Mouse (Mus musculus) MEL (cell line): ENCODE results near the gene 1700029I15Rik. TPM values are rescaled to one million over a fixed set of nuclear protein-coding genes. Genes with fewer than 3 reads are reported as not detected.

Experiments
- DNase-seq: peaks from one replicate; pipeline ENCODE4 v3.0.0; 2011; ENCODE audit warnings: low read depth, low spot score
- H3K27ac ChIP-seq: 2 replicates; pipeline ENCODE4 v1.5.1; 2012; ENCODE audit warnings: low read depth, mild to moderate bottlenecking, control low read depth, low read length, moderate library complexity; ENCODE audit not compliant: control insufficient read depth
- H3K27me3 ChIP-seq, 2 experiments: fragments of 150-350 bp in 1 of 2; sonication (generic) in 1 of 2; 2 replicates each; pipeline ENCODE4 v1.6.1; 2012; ENCODE audit warnings: low read length in 2 of 2, mild to moderate bottlenecking in 2 of 2, improper control_type of control experiment in 1 of 2, moderate library complexity in 1 of 2; ENCODE audit not compliant: insufficient read depth in 2 of 2, control insufficient read depth in 1 of 2
- H3K36me3 ChIP-seq, 2 experiments: 2 replicates each; pipeline ENCODE4 v1.6.1; 2012 to 2014; ENCODE audit warnings: low read length in 2 of 2, improper control_type of control experiment in 1 of 2, inconsistent platforms in 1 of 2, mild to moderate bottlenecking in 1 of 2; ENCODE audit not compliant: insufficient read depth in 2 of 2, control insufficient read depth in 1 of 2
- H3K4me1 ChIP-seq, 2 experiments: fragments of 150-350 bp in 1 of 2; sonication (generic) in 1 of 2; 2 replicates each; pipeline ENCODE4 v1.6.1; 2012; ENCODE audit warnings: low read length in 2 of 2, improper control_type of control experiment in 1 of 2, mild to moderate bottlenecking in 1 of 2; ENCODE audit not compliant: insufficient read depth in 2 of 2, control insufficient read depth in 1 of 2
- H3K4me3 ChIP-seq, 2 experiments: fragments of 150-350 bp in 1 of 2; sonication (generic) in 1 of 2; 2 replicates each; pipeline ENCODE4 v1.5.1; 2012; ENCODE audit warnings: low read depth in 2 of 2, low read length in 2 of 2, mild to moderate bottlenecking in 2 of 2, moderate library complexity in 2 of 2, control low read depth in 1 of 2, improper control_type of control experiment in 1 of 2; ENCODE audit not compliant: control insufficient read depth in 1 of 2, insufficient read depth in 1 of 2
- H3K79me2 ChIP-seq: 2 replicates; pipeline ENCODE4 v1.6.1; 2012; ENCODE audit warnings: mild to moderate bottlenecking, low read length, moderate library complexity; ENCODE audit not compliant: control insufficient read depth, poor library complexity, insufficient read depth
- H3K9ac ChIP-seq: 2 replicates; pipeline ENCODE4 v1.6.1; 2012; ENCODE audit warnings: low read depth, mild to moderate bottlenecking, control low read depth, low read length, moderate library complexity; ENCODE audit not compliant: control insufficient read depth, poor library complexity, severe bottlenecking
- H3K9me3 ChIP-seq: fragments of 150-350 bp; sonication (generic); replicated peaks from 2 replicates; pipeline ENCODE4 v1.6.1; 2012; ENCODE audit warnings: mild to moderate bottlenecking, low read length, improper control_type of control experiment, moderate library complexity; ENCODE audit not compliant: insufficient read depth
- BHLHE40 ChIP-seq: IDR thresholded peaks from 2 replicates; pipeline ENCODE4 v1.6.1; 2012; ENCODE audit warnings: low read depth, mild to moderate bottlenecking, inconsistent platforms, low read length, improper control_type of control experiment, borderline replicate concordance
- CHD1 ChIP-seq: IDR thresholded peaks from 2 replicates; pipeline ENCODE4 v1.6.1; 2012; ENCODE audit warnings: low read depth, mild to moderate bottlenecking, inconsistent platforms, low read length, improper control_type of control experiment
- CTCF ChIP-seq, 3 experiments: IDR thresholded peaks in 2 of 3; conservative IDR thresholded peaks in 1 of 3; 2 replicates each; pipeline ENCODE4 v1.5.1; 2011 to 2012; ENCODE audit warnings: low read length in 3 of 3, low read depth in 2 of 3, mild to moderate bottlenecking in 2 of 3, improper control_type of control experiment in 1 of 3, inconsistent platforms in 1 of 3, mixed read lengths in 1 of 3, moderate library complexity in 1 of 3; ENCODE audit not compliant: control insufficient read depth in 1 of 3, insufficient read depth in 1 of 3, poor library complexity in 1 of 3, severe bottlenecking in 1 of 3
- E2F4 ChIP-seq: IDR thresholded peaks from 2 replicates; pipeline ENCODE4 v1.6.1; 2011; ENCODE audit warnings: low read depth, low read length, improper control_type of control experiment, borderline replicate concordance
- ETS1 ChIP-seq: IDR thresholded peaks from 2 replicates; pipeline ENCODE4 v1.6.1; 2012; ENCODE audit warnings: low read depth, mild to moderate bottlenecking, inconsistent platforms, low read length, improper control_type of control experiment, moderate library complexity
- GABPA ChIP-seq: IDR thresholded peaks from 2 replicates; pipeline ENCODE4 v1.6.1; 2012; ENCODE audit warnings: low read depth, mild to moderate bottlenecking, inconsistent platforms, low read length, improper control_type of control experiment, moderate library complexity
- HCFC1 ChIP-seq: IDR thresholded peaks from 2 replicates; pipeline ENCODE4 v1.6.1; 2012; ENCODE audit warnings: low read depth, mild to moderate bottlenecking, inconsistent platforms, low read length, improper control_type of control experiment, moderate library complexity
- KAT2A ChIP-seq: conservative IDR thresholded peaks from 2 replicates; pipeline ENCODE4 v1.6.1; 2012; ENCODE audit warnings: low read depth, low read length, improper control_type of control experiment, inconsistent platforms
- MAFK ChIP-seq: IDR thresholded peaks from 2 replicates; pipeline ENCODE4 v1.6.1; 2011; ENCODE audit warnings: low read depth, mild to moderate bottlenecking, low read length, improper control_type of control experiment, borderline replicate concordance
- MAZ ChIP-seq: IDR thresholded peaks from 2 replicates; pipeline ENCODE4 v1.6.1; 2012; ENCODE audit warnings: low read depth, mild to moderate bottlenecking, inconsistent platforms, low read length, improper control_type of control experiment
- MEF2A ChIP-seq: IDR thresholded peaks from 2 replicates; pipeline ENCODE4 v1.6.1; 2014; ENCODE audit warnings: low read depth, mild to moderate bottlenecking, inconsistent platforms, low read length, improper control_type of control experiment; ENCODE audit not compliant: poor library complexity, insufficient replicate concordance, severe bottlenecking; ENCODE audit errors: extremely low read depth
- NRF1 ChIP-seq: IDR thresholded peaks from 2 replicates; pipeline ENCODE4 v1.6.1; 2014; ENCODE audit warnings: low read depth, mild to moderate bottlenecking, inconsistent platforms, low read length, improper control_type of control experiment, moderate library complexity; ENCODE audit not compliant: poor library complexity, insufficient read depth, severe bottlenecking
- POLR2A ChIP-seq, 2 experiments: IDR thresholded peaks; 2 replicates each; pipeline ENCODE4 v1.6.1; 2011 to 2012; ENCODE audit warnings: low read length in 2 of 2, mild to moderate bottlenecking in 2 of 2, control low read depth in 1 of 2, improper control_type of control experiment in 1 of 2, low read depth in 1 of 2, moderate library complexity in 1 of 2; ENCODE audit not compliant: control insufficient read depth in 1 of 2, insufficient read depth in 1 of 2, poor library complexity in 1 of 2
- UBTF ChIP-seq: IDR thresholded peaks from 2 replicates; pipeline ENCODE4 v1.6.1; 2012; ENCODE audit warnings: low read depth, mild to moderate bottlenecking, inconsistent platforms, low read length, improper control_type of control experiment, moderate library complexity, borderline replicate concordance; ENCODE audit not compliant: insufficient read depth
- ZNF384 ChIP-seq: IDR thresholded peaks from 2 replicates; pipeline ENCODE4 v1.6.1; 2012; ENCODE audit warnings: low read depth, mild to moderate bottlenecking, inconsistent platforms, low read length, improper control_type of control experiment
- polyA plus RNA-seq, 2 experiments: library from polyadenylated mRNA; stranded (reverse) in 1 of 2; unstranded in 1 of 2; fragments of >175 nt in 1 of 2; fragments of >200 nt in 1 of 2; gene quantifications; 2 replicates each; pipeline versions ENCODE4 v1.2.1 to v1.2.4; 2012; ENCODE audit warnings: low replicate concordance in 2 of 2, low read depth in 1 of 2; ENCODE audit not compliant: insufficient read length in 2 of 2, insufficient read depth in 1 of 2, missing spikeins in 1 of 2
- total RNA-seq: library from RNA; depleted of rRNA; stranded (reverse); fragments of 300-350 nt; gene quantifications from 2 replicates; pipeline ENCODE4 v1.2.3, GENCODE M21; 2012

The 1700029I15Rik gene
- total and polyA plus RNA-seq, 3 experiments: 0.65 to 3.2 TPM; not detected in 1

GRCm38 (mm10) chr2:92372767-92373436 lies 9.4 kb upstream of the 1700029I15Rik start:
- no peak for DNase-seq
- no peak overlapping the region for H3K9ac ChIP-seq

GRCm38 (mm10) chr2:92373437-92373813 lies 8.9 kb upstream of the 1700029I15Rik start:
- H3K9me3 ChIP-seq: no peaks in the 10 kb centered on the region
- H3K9ac ChIP-seq: no peak overlapping the region
- peaks cover 5% of the 10 kb centered on the region for H3K79me2 ChIP-seq
- H3K27me3 ChIP-seq: no peaks in the 10 kb centered on the region
- no peak overlapping the region for H3K27ac ChIP-seq
- no peak for DNase-seq
- TF ChIP-seq UBTF (no peak), ETS1 (no peak)
- H3K4me3 ChIP-seq: no peak overlapping the region
- H3K36me3 ChIP-seq: no peaks in the 10 kb centered on the region
- peaks cover 0 to 12% of the 10 kb centered on the region in 2 experiments; a peak in 2 of 4 replicates for H3K4me1 ChIP-seq

More at GRCm38 (mm10) chr2:92372767-92373436, 9.4 kb upstream of the 1700029I15Rik start:
- peaks cover 0 to 12% of the 10 kb centered on the region in 2 experiments; a peak in 2 of 4 replicates for H3K4me1 ChIP-seq
- no peak overlapping the region for H3K4me3 ChIP-seq
- H3K79me2 ChIP-seq: peaks cover 5% of the 10 kb centered on the region
- TF ChIP-seq GABPA (no peak), MEF2A (no peak), ZNF384 (peak; percentile 70), MAZ (no peak), KAT2A (no peak), CTCF (IDR thresholded peaks at IDR 0.05 in 2 of 3, conservative IDR thresholded peaks at IDR 0.05 in 1 of 3; ENCODE audit: control insufficient read depth in 1 of 3, insufficient read depth in 1 of 3, low read depth in 2 of 3, low read length in 3 of 3, poor library complexity in 1 of 3, severe bottlenecking in 1 of 3) (no peak), POLR2A (IDR thresholded peaks at IDR 0.05; ENCODE audit: control insufficient read depth in 1 of 2, insufficient read depth in 1 of 2, low read depth in 1 of 2, low read length in 2 of 2, poor library complexity in 1 of 2) (no peak), HCFC1 (no peak), UBTF (no peak), MAFK (no peak), BHLHE40 (no peak), CHD1 (no peak), NRF1 (peak; percentile 35; the same call in 1 of the 2 replicates), E2F4 (no peak)
- H3K9me3 ChIP-seq: no peaks in the 10 kb centered on the region
- no peaks in the 10 kb centered on the region for H3K36me3 ChIP-seq
- H3K27ac ChIP-seq: no peak overlapping the region
- H3K27me3 ChIP-seq: no peaks in the 10 kb centered on the region
